Comparison of ENCODE assay signal across 8 mouse cellular contexts in the genomic region with DNA sequence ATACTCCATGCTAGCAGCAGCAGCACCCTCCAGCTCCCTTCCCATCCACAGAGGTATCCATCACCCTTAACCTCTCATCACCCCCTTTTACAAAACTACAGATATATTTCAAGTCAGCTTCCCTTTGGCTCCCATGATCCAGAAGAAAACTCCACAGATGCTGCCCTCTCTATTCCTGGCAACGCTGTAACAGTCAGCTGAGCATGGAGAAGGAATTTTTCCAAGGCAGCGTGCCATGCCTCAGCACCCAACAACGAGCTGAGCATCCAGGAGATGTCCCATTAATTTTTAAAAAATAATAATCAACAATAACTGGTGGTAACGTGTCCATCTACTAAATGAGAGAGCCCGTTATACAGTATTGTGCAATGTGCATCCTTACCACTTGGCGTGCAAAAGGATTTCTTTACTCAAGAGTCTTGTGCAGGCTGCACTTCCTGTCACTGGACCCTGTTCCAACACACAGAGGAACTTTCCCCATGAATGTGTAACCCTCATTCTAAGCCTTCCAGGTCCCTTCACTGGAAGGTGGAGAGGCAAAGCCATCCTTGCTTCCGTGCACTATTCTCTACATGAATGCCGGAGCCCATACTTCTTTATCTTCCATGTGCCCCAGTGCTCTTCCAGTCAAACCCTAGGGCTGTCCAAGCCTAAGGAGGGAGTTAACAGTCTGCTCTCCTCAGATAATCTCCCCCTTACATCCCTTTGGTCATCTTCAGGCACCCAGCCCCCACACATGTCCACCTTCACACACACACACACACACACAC. TPM values are rescaled to one million over a fixed set of nuclear protein-coding genes. Genes with fewer than 3 reads are reported as not detected.
DNase-seq lines count a peak whose midpoint lies in the region; ATAC-seq lines count a peak whose summit lies in the region.

No protein-coding gene starts in this region.

- intact Hi-C loops in heart, postnatal 36 days (cut with DNase I): loop anchor here (2.0 to 10.0 kb wide), 2 partner anchors 55 to 373 kb away; a partner anchor contains a TSS

- peak overlapping the region; percentile 70; the same call in 1 of the 2 replicates for H3K9ac ChIP-seq in heart, embryonic 12.5 days
- no peak overlapping the region; the same call in 1 of the 2 replicates for H3K9ac ChIP-seq in embryonic facial prominence, embryonic 11.5 days (replicated peaks; ENCODE audit: low read length)
- no peak overlapping the region for H3K9ac ChIP-seq in midbrain, embryonic 12.5 days (replicated peaks)

- no peaks in the 10 kb centered on the region for H3K36me3 ChIP-seq in heart, embryonic 12.5 days
- no peaks in the 10 kb centered on the region for H3K36me3 ChIP-seq in embryonic facial prominence, embryonic 11.5 days (replicated peaks; ENCODE audit: control insufficient read depth, insufficient read depth, low read depth, low read length)
- no peaks in the 10 kb centered on the region for H3K36me3 ChIP-seq in hindbrain, embryonic 10.5 days
- no peaks in the 10 kb centered on the region for H3K36me3 ChIP-seq in midbrain, embryonic 12.5 days

- H3K4me3 ChIP-seq in heart, embryonic 12.5 days: peak overlapping the region; percentile 54
- peak overlapping the region; percentile 61 for H3K4me3 ChIP-seq in embryonic facial prominence, embryonic 11.5 days (ENCODE audit: low read depth, low read length)
- peak overlapping the region; percentile 57 for H3K4me3 ChIP-seq in hindbrain, embryonic 10.5 days
- H3K4me3 ChIP-seq in midbrain, embryonic 12.5 days: peak overlapping the region; percentile 42

- peaks cover 59% of the 10 kb centered on the region for H3K4me1 ChIP-seq in heart, embryonic 12.5 days (replicated peaks)
- H3K4me1 ChIP-seq in embryonic facial prominence, embryonic 11.5 days (ENCODE audit: control insufficient read depth, insufficient read depth, low read length): peaks cover 4% of the 10 kb centered on the region; the same call in 1 of the 2 replicates
- H3K4me1 ChIP-seq in hindbrain, embryonic 10.5 days (replicated peaks): peaks cover 52% of the 10 kb centered on the region
- H3K4me1 ChIP-seq in midbrain, embryonic 12.5 days: peaks cover 45% of the 10 kb centered on the region

- H3K9me3 ChIP-seq in heart, embryonic 12.5 days (replicated peaks): no peaks in the 10 kb centered on the region
- H3K9me3 ChIP-seq in embryonic facial prominence, embryonic 11.5 days (replicated peaks; ENCODE audit: control insufficient read depth, low read length): no peaks in the 10 kb centered on the region
- no peaks in the 10 kb centered on the region for H3K9me3 ChIP-seq in hindbrain, embryonic 10.5 days
- no peaks in the 10 kb centered on the region for H3K9me3 ChIP-seq in midbrain, embryonic 12.5 days

- peak overlapping the region; percentile 91 for H3K4me2 ChIP-seq in heart, embryonic 12.5 days
- peak overlapping the region; percentile 89 for H3K4me2 ChIP-seq in embryonic facial prominence, embryonic 11.5 days (ENCODE audit: low read depth, low read length)
- H3K4me2 ChIP-seq in midbrain, embryonic 12.5 days (replicated peaks): peak overlapping the region; percentile 65

- ATAC-seq in heart, embryonic 12.5 days (ENCODE audit: insufficient number of reproducible peaks, low FRiP score): no peak
- no peak for ATAC-seq in embryonic facial prominence, embryonic 11.5 days (replicated peaks; ENCODE audit: insufficient number of reproducible peaks, low FRiP score, low TSS enrichment, low read depth)
- no peak for ATAC-seq in midbrain, embryonic 12.5 days (ENCODE audit: low FRiP score, low read depth)

- 50% methylated on average over 8 of the region's 8 CpGs for WGBS in heart, embryonic 12.5 days
- 54% methylated on average over 8 of the region's 8 CpGs for WGBS in embryonic facial prominence, embryonic 11.5 days
- WGBS in hindbrain, embryonic 10.5 days: 62% methylated on average over 8 of the region's 8 CpGs
- WGBS in midbrain, embryonic 12.5 days: 62% methylated on average over 8 of the region's 8 CpGs

- no peak for DNase-seq in heart, postnatal 36 days
- peak; percentile 17 for DNase-seq in embryonic facial prominence, embryonic 11.5 days (ENCODE audit: low spot score)
- DNase-seq in hindbrain, embryonic 10.5 days (ENCODE audit: low spot score): no peak
- DNase-seq in right cerebral cortex, adult 18-20 months: no peak
- DNase-seq in right cerebral cortex, adult 2 months (ENCODE audit: low spot score in 2 of 2): no peak
- DNase-seq in MN1 (ENCODE audit: low spot score): no peak

- H3K27me3 ChIP-seq in heart, embryonic 12.5 days (replicated peaks): peaks cover 21% of the 10 kb centered on the region; the same call in 1 of the 2 replicates
- H3K27me3 ChIP-seq in embryonic facial prominence, embryonic 11.5 days (ENCODE audit: control insufficient read depth, insufficient read depth, low read length): no peaks in the 10 kb centered on the region
- peaks cover 70% of the 10 kb centered on the region for H3K27me3 ChIP-seq in hindbrain, embryonic 10.5 days (ENCODE audit: insufficient read depth, poor library complexity, severe bottlenecking)
- H3K27me3 ChIP-seq in midbrain, embryonic 12.5 days: peaks cover 72% of the 10 kb centered on the region

- no peak overlapping the region; the same call in 1 of the 2 replicates for H3K27ac ChIP-seq in heart, embryonic 12.5 days (ENCODE audit: poor library complexity, severe bottlenecking)
- no peak overlapping the region for H3K27ac ChIP-seq in embryonic facial prominence, embryonic 11.5 days (replicated peaks; ENCODE audit: low read depth, low read length)
- no peak overlapping the region; the same call in 1 of the 2 replicates for H3K27ac ChIP-seq in hindbrain, embryonic 10.5 days
- H3K27ac ChIP-seq in midbrain, embryonic 12.5 days (replicated peaks): no peak overlapping the region

RNA-seq across cellular contexts. Expression of a gene that starts 5.0 kb away (rescaled TPM):
- polyA plus RNA-seq in heart, embryonic 12.5 days (2016; fragmentation: Nextera tagmentation; extraction: Ambion mirVana): 8.2 and 8.9 TPM in 2 replicates
- 1 to 10 TPM; 3.4 to 4.5 TPM for total RNA-seq in heart, postnatal 36 days (2021)
- 26.7 and 28.0 TPM in 2 replicates for polyA plus RNA-seq in embryonic facial prominence, embryonic 11.5 days (2014; fragmentation: Nextera tagmentation; extraction: Ambion mirVana)
- polyA plus RNA-seq in hindbrain, embryonic 10.5 days (2016; fragmentation: Nextera tagmentation; extraction: Ambion mirVana): 6.0 and 8.5 TPM in 2 replicates
- 2.3 and 3.6 TPM in 2 replicates for polyA plus RNA-seq in midbrain, embryonic 12.5 days (2016; fragmentation: Nextera tagmentation; extraction: Ambion mirVana)
